Mouse (Mus musculus) frontal cortex, postnatal 14 days (tissue): ENCODE results near the gene Ticam1.
"Not testable (repeated sequence)": the region's sequence is repeated elsewhere in the genome, so short reads cannot be mapped to it uniquely, and the experiment has no call there.

ENCODE experiments used
- DNase-seq, 2 experiments: peaks; one replicate each; pipeline ENCODE4 v3.0.0; 2022; ENCODE audit warnings: low spot score in 2 of 2

Ticam1 gene

GRCm38 (mm10) chr17:56264020-56264419, 12.6 kb downstream of the Ticam1 start:
- DNase-seq, result peak in 1 of 2 experiments; percentile 77

DNA sequence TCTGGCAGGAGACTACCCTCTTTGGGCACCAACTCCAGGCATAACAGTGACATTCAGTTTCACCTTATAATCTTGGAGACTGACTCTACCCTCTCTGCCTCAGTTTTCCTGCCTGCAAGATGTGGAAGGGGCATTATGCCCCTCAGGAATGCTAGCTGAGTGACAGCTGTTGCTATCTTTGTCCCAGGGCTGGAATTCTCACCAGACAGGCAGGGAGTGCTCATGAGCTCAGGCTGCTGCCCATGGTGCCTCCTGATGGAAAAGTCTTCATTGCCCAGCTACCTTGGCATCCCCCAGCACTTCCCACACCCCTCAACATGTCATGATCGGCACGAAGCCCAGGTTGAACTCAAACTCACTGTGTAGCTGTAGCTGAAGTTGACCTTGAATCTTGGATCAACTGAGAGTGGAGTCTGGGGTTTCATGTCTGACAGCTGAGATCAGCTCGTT, 13.9 kb downstream of the Ticam1 start:
- no peak for DNase-seq

- no peak for DNase-seq
Observed at GRCm38 (mm10) chr17:56261166-56261565, 15.4 kb downstream of the Ticam1 start.

DNA sequence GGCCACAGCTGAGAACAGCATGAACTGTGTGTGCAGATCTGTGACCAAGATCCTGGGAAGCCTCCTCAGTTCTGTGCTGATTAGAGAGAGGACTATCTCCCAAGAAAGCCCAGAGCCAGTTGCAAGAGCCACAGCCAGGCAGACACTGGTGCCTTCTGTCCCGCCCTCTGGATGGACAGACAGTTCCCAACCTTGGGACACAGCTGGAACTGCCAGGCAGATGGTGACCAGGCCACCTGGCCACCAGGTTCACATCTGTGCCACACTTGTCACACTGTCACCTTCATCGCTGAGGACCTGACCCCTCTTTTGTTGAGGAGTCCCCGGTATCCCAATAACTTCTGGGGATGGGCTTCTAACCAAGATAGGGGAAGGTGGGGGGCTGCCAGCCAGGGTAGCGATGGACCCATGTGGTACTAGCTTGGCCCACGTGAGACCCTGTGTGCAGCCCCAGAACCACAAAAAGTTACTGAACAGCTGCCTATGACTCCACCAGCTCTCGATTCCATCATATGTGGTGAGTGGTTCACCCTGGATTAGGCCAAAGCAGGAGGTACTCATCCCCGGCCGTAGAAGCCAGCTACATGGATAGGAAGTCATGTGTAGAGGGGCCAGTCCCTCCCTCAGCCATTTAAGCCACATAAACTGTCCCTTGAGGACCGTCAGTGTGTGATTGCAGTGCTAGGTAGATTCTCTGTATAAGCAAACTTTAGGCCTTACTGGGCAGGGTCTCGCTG, 17.1 kb downstream of the Ticam1 start:
- DNase-seq, result no peak

GRCm38 (mm10) chr17:56258812-56259211, 17.8 kb downstream of the Ticam1 start:
- not testable (repeated sequence) for DNase-seq

GRCm38 (mm10) chr17:56258269-56258668, 18.3 kb downstream of the Ticam1 start:
- not testable (repeated sequence) for DNase-seq

GRCm38 (mm10) chr17:56257181-56257894, 19.2 kb downstream of the Ticam1 start:
- no peak for DNase-seq

- DNase-seq, result peak; percentile 91 to 96
Observed at GRCm38 (mm10) chr17:56256239-56256881, 20.2 kb downstream of the Ticam1 start, which contains the start of gene Fem1a. TSS of gene Fem1a (plus strand) at chr17:56256810.

DNA sequence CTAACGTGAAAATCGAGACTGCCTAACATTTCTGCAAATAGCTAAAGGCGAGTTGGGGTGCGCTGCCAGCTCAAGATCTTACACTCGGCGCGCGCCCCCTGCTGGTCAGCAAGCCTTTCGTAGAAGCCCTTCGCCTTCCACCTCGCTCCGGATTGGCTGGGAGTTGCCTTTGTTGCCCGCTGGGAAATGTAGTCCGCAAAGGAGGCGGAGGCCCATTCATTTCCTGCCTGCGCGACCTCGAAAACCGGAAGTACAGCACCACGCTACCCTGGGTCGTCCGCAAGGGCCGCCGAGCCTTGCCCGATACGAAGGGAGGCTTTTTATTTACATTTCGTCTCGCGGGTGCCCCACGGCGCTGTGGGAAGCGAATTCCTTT, 20.7 kb downstream of the Ticam1 start:
- DNase-seq, result peak; percentile 98 to 99

DNA sequence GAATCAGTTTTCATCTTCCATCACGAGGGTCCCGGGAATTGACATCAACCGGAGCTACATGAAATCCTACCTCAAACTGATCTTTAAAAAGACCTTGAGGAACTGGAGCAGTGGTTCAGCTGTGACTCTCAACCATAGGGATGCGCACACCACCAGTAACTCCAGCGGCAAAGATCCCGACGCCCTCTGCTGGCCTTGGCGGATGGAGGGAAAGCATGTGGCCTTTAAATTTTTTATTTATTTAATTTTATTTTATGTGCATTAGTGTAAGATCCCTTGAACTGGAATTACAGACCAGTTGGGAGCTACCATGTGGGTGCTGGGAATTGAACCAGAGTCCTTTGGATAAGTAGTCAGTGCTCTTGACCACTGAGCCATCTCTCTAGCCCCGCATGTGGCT, 21.2 kb downstream of the Ticam1 start:
- peak in 1 of 2 experiments; percentile 69 for DNase-seq

GRCm38 (mm10) chr17:56254695-56255094, 21.9 kb downstream of the Ticam1 start:
- no peak for DNase-seq

- DNase-seq, result peak in 1 of 2 experiments; percentile 72
Observed at GRCm38 (mm10) chr17:56251136-56251829, 25.3 kb downstream of the Ticam1 start.

- no peak for DNase-seq
Observed at GRCm38 (mm10) chr17:56245608-56246007, 31.0 kb downstream of the Ticam1 start.

- peak; percentile 70 to 72 for DNase-seq
Observed at GRCm38 (mm10) chr17:56241541-56242401, 34.8 kb downstream of the Ticam1 start.

DNA sequence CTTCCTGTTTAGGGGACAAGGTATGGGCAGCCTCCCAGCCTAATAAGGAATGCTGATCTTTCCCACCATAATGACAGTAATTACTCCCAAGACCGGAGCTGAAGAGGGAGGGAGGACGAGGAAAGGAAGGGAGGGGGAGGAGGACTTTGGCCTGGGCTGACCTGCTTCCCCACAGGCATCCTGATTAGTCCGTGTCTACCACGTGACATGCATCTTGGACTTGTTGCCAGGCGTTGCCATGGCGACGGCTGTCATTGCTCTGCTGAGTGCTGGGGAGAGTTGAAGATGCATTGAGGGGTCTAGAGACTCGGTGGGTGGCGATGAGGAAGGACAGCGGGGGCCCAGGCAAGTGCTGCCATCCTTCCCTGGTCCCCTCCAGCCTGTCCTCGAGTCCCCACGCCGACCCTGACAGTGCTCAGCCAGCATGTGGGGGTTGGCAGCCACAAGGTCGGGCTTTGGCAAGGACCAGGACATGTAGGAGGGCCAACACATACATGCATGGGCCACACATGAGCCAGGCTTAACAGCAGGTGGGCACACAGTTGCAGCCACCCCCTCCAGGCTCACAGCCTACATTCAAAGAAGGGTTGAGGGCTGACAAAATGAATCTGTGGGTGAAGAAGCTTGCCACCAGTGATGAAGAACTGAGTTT, 42.6 kb downstream of the Ticam1 start:
- peak; percentile 79 to 88 for DNase-seq

- no peak for DNase-seq
Observed at GRCm38 (mm10) chr17:56233389-56233788, 43.2 kb downstream of the Ticam1 start.

DNA sequence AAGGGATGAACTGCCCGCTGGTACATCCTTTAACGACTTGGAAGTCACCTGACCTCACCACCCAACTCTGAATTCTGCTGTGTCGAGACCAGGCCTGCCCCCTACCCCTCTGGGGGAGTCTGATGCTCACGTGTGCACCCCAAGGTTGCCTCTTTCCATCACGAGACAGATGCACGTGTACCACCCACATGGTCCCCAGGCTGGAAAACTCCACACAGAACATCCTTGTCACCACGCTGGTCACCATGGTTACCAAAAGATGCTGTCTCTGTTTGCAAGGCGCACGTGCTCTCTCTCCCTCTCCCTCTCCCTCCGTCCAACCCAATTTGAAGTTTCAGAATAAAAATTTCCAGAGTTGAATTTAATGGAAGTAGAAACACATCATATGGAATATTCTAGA, 46.6 kb downstream of the Ticam1 start:
- peak; percentile 67 to 83 for DNase-seq

- no peak for DNase-seq
Observed at GRCm38 (mm10) chr17:56226566-56226965, 50.0 kb downstream of the Ticam1 start.

DNA sequence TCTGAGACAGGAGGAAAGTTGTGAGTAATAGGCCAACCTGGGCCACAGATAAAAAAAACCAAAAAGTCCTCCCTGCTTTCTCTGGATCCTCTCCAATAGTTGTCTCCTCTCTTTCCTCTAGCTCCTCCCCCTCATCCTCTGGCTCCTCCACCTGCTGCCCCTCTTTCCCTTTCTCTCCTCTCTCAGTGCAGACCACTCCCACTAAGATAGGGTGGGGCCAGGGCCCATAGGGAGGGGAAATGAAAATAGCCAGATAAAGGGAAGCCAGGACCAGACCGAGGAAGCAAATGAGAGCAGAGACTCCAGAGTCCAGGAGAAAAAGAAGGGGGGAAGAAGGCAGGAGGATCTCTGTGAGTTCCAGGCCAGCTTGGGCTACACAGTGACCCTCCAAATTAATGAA, 51.7 kb downstream of the Ticam1 start:
- DNase-seq, result no peak

- no peak for DNase-seq
Observed at GRCm38 (mm10) chr17:56219805-56220204, 56.8 kb downstream of the Ticam1 start.
